Mouse (Mus musculus): ENCODE results near the gene Ifih1. TPM values are rescaled to one million over a fixed set of nuclear protein-coding genes. Genes with fewer than 3 reads are reported as not detected.

Ifih1 gene
- 20.4 TPM for total RNA-seq (2023)

GRCm38 (mm10) chr2:62646014-62646645 is at the start of gene Ifih1:
Gene Ifih1 (minus strand): TSS chr2:62646255.

GRCm38 (mm10) chr2:62664135-62664670 is 18.1 kb upstream of the Ifih1 start, which contains the start of gene Gca:
Gene Gca (plus strand): TSS chr2:62664285.

GRCm38 (mm10) chr2:62573753-62574159 is 72.3 kb downstream of the Ifih1 start, which contains the start of gene Fap:
Gene Fap (minus strand): TSS chr2:62574075.

Other genes starting within 250 kb of the Ifih1 start
- gene Dpp4, start 234.0 kb downstream of the Ifih1 start, total RNA-seq (2023), result 76.3 TPM
- gene Gcg, start 162.6 kb downstream of the Ifih1 start, total RNA-seq (2023), result not detected
- gene Fap, start 72.2 kb downstream of the Ifih1 start, total RNA-seq (2023), result 1.4 TPM
- gene Gca, start 18.0 kb upstream of the Ifih1 start, total RNA-seq (2023), result 0.65 TPM